Mouse (Mus musculus): ENCODE results near the gene Srrm2.

The Srrm2 gene

GRCm38 (mm10) chr17:23850853-23851749 lies 60.8 kb downstream of the Srrm2 start:
- in situ Hi-C loops (cut with MboI, MseI): loop anchor here (5.0 kb wide), 1 partner anchor 74 kb away; no protein-coding TSS in a partner anchor

GRCm38 (mm10) chr17:23853292-23853691 lies 63.0 kb downstream of the Srrm2 start:
- in situ Hi-C loops (cut with MboI, MseI): loop anchor here (5.0 kb wide), 1 partner anchor 76 kb away; no protein-coding TSS in a partner anchor

- in situ Hi-C loops (cut with MboI, MseI): loop anchor here (5.0 kb wide), 1 partner anchor 77 kb away; no protein-coding TSS in a partner anchor
These were observed 64.0 kb downstream of the Srrm2 start for GRCm38 (mm10) chr17:23854229-23854765.

- in situ Hi-C loops (cut with MboI, MseI): loop anchor here (5.0 kb wide), 1 partner anchor 100 kb away; the partner anchor contains the start of gene Sbpl
These were observed 66.9 kb downstream of the Srrm2 start for GRCm38 (mm10) chr17:23857193-23857592.

GRCm38 (mm10) chr17:23857913-23858312 lies 67.6 kb downstream of the Srrm2 start:
- in situ Hi-C loops (cut with MboI, MseI): loop anchor here (5.0 kb wide), 1 partner anchor 99 kb away; the partner anchor contains the start of gene Sbpl

- in situ Hi-C loops (cut with MboI, MseI): no loop called here
These were observed 72.6 kb downstream of the Srrm2 start for GRCm38 (mm10) chr17:23862926-23863325.

- in situ Hi-C loops (cut with MboI, MseI): no loop called here
These were observed 77.4 kb downstream of the Srrm2 start, which contains the start of gene Prss21 for GRCm38 (mm10) chr17:23867756-23868155. Gene Prss21, plus strand, starts transcription at chr17:23868056.

GRCm38 (mm10) chr17:23868513-23868912 lies 78.2 kb downstream of the Srrm2 start:
- in situ Hi-C loops (cut with MboI, MseI): no loop called here

Data from T-helper 1 cell (primary cell).